Mouse (Mus musculus): Measurements from ENCODE around the gene Fam117a. TPM values are rescaled to one million over a fixed set of nuclear protein-coding genes. Genes with fewer than 3 reads are reported as not detected.
"Not testable (repeated sequence)": the region's sequence is repeated elsewhere in the genome, so short reads cannot be mapped to it uniquely, and the experiment has no call there.

The Fam117a gene
- total and polyA plus RNA-seq, 3 experiments = 49.9 to 116 TPM; not detected in 1

GRCm38 (mm10) chr11:95406398-95406797, 69.6 kb downstream of the Fam117a start:
- not testable (repeated sequence) for DNase-seq (ENCODE audit: low read depth, low spot score); H3K27ac ChIP-seq (ENCODE audit: control insufficient read depth, low read depth, low read length); H3K4me1 ChIP-seq (ENCODE audit: control insufficient read depth in 1 of 2, insufficient read depth in 2 of 2, low read length in 2 of 2); H3K4me3 ChIP-seq (ENCODE audit: control insufficient read depth in 1 of 2, insufficient read depth in 1 of 2, low read depth in 2 of 2, low read length in 2 of 2); H3K9me3 ChIP-seq (replicated peaks; ENCODE audit: insufficient read depth, low read length); H3K36me3 ChIP-seq (ENCODE audit: control insufficient read depth in 1 of 2, insufficient read depth in 2 of 2, low read length in 2 of 2); H3K9ac ChIP-seq (ENCODE audit: control insufficient read depth, low read depth, low read length, poor library complexity, severe bottlenecking); H3K79me2 ChIP-seq (ENCODE audit: control insufficient read depth, insufficient read depth, low read length, poor library complexity)
- TF ChIP-seq ZNF384 (IDR thresholded peaks at IDR 0.05; ENCODE audit: low read depth, low read length) = peak; percentile 82
- H3K27me3 ChIP-seq (ENCODE audit: control insufficient read depth in 1 of 2, insufficient read depth in 2 of 2, low read length in 2 of 2) = peaks cover 15 to 20% of the 10 kb centered on the region in 2 experiments

- H3K27me3 ChIP-seq (ENCODE audit: control insufficient read depth in 1 of 2, insufficient read depth in 2 of 2, low read length in 2 of 2) = peaks cover 0 to 2% of the 10 kb centered on the region in 2 experiments; a peak in 2 of 4 replicates
- H3K4me3 ChIP-seq (ENCODE audit: control insufficient read depth in 1 of 2, insufficient read depth in 1 of 2, low read depth in 2 of 2, low read length in 2 of 2) = no peak overlapping the region
- no peak for TF ChIP-seq MXI1 (IDR thresholded peaks at IDR 0.05; ENCODE audit: low read depth, low read length)
- peak; percentile 62 for TF ChIP-seq ZNF384 (IDR thresholded peaks at IDR 0.05; ENCODE audit: low read depth, low read length)
- no peaks in the 10 kb centered on the region for H3K9me3 ChIP-seq (replicated peaks; ENCODE audit: insufficient read depth, low read length)
- H3K9ac ChIP-seq (ENCODE audit: control insufficient read depth, low read depth, low read length, poor library complexity, severe bottlenecking) = no peak overlapping the region
- peaks cover 3% of the 10 kb centered on the region; the same call in 1 of the 2 replicates for H3K79me2 ChIP-seq (ENCODE audit: control insufficient read depth, insufficient read depth, low read length, poor library complexity)
- H3K27ac ChIP-seq (ENCODE audit: control insufficient read depth, low read depth, low read length) = no peak overlapping the region
- peak; percentile 43 for DNase-seq (ENCODE audit: low read depth, low spot score)
- peaks cover 0 to 5% of the 10 kb centered on the region in 2 experiments; a peak in 1 of 4 replicates for H3K36me3 ChIP-seq (ENCODE audit: control insufficient read depth in 1 of 2, insufficient read depth in 2 of 2, low read length in 2 of 2)
- peaks cover 4 to 7% of the 10 kb centered on the region in 2 experiments; a peak in 3 of 4 replicates for H3K4me1 ChIP-seq (ENCODE audit: control insufficient read depth in 1 of 2, insufficient read depth in 2 of 2, low read length in 2 of 2)
Observed at GRCm38 (mm10) chr11:95409450-95410112, 72.8 kb downstream of the Fam117a start.

- TF ChIP-seq ZKSCAN1 (IDR thresholded peaks at IDR 0.05; ENCODE audit: low read depth, low read length) = no peak
- TF ChIP-seq CHD2 (IDR thresholded peaks at IDR 0.05; ENCODE audit: low read length) = no peak
- peak; percentile 39 to 77; a peak in 3 of 4 replicates for TF ChIP-seq EP300 (IDR thresholded peaks at IDR 0.05; ENCODE audit: low read depth in 1 of 2, low read length in 2 of 2)
- TF ChIP-seq MAZ (IDR thresholded peaks at IDR 0.05; ENCODE audit: low read depth, low read length) = no peak
- TF ChIP-seq POLR2A (IDR thresholded peaks at IDR 0.05; ENCODE audit: control insufficient read depth in 1 of 2, insufficient read depth in 1 of 2, low read depth in 1 of 2, low read length in 2 of 2, poor library complexity in 1 of 2) = no peak
- peak; percentile 98 for TF ChIP-seq RCOR1 (IDR thresholded peaks at IDR 0.05; ENCODE audit: low read depth, low read length)
- 0 out of 2 replicates have a peak, but pooled peaks have one; percentile 14 for TF ChIP-seq TCF12 (IDR thresholded peaks at IDR 0.05; ENCODE audit: low read depth, low read length)
- TF ChIP-seq GATA1 (IDR thresholded peaks at IDR 0.05; ENCODE audit: low read depth, low read length) = peak; percentile 63
- 0 out of 2 replicates have a peak, but pooled peaks have one; percentile 34 for TF ChIP-seq SIN3A (IDR thresholded peaks at IDR 0.05; ENCODE audit: low read length)
- no peak for TF ChIP-seq JUND (IDR thresholded peaks at IDR 0.05; ENCODE audit: low read depth, low read length)
- peak; percentile 45; the same call in 1 of the 2 replicates for TF ChIP-seq MYC (IDR thresholded peaks at IDR 0.05; ENCODE audit: low read depth, low read length)
- 0 out of 2 replicates have a peak, but pooled peaks have one; percentile 33 for TF ChIP-seq MXI1 (IDR thresholded peaks at IDR 0.05; ENCODE audit: low read depth, low read length)
Observed at GRCm38 (mm10) chr11:95411453-95412013, 74.7 kb downstream of the Fam117a start.

More at GRCm38 (mm10) chr11:95411453-95412013, 74.7 kb downstream of the Fam117a start:
- H3K27ac ChIP-seq (ENCODE audit: control insufficient read depth, low read depth, low read length) = no peak overlapping the region
- H3K27me3 ChIP-seq (ENCODE audit: control insufficient read depth in 1 of 2, insufficient read depth in 2 of 2, low read length in 2 of 2) = no peaks in the 10 kb centered on the region
- no peak overlapping the region for H3K4me3 ChIP-seq (ENCODE audit: control insufficient read depth in 1 of 2, insufficient read depth in 1 of 2, low read depth in 2 of 2, low read length in 2 of 2)
- H3K36me3 ChIP-seq (ENCODE audit: control insufficient read depth in 1 of 2, insufficient read depth in 2 of 2, low read length in 2 of 2) = peaks cover 0 to 18% of the 10 kb centered on the region in 2 experiments; a peak in 2 of 4 replicates
- H3K9ac ChIP-seq (ENCODE audit: control insufficient read depth, low read depth, low read length, poor library complexity, severe bottlenecking) = no peak overlapping the region
- H3K9me3 ChIP-seq (replicated peaks; ENCODE audit: insufficient read depth, low read length) = no peaks in the 10 kb centered on the region
- H3K79me2 ChIP-seq (ENCODE audit: control insufficient read depth, insufficient read depth, low read length, poor library complexity) = peaks cover 15% of the 10 kb centered on the region
- H3K4me1 ChIP-seq (ENCODE audit: control insufficient read depth in 1 of 2, insufficient read depth in 2 of 2, low read length in 2 of 2) = peaks cover 13 to 15% of the 10 kb centered on the region in 2 experiments
- DNase-seq (ENCODE audit: low read depth, low spot score) = peak; percentile 63
